Mouse (Mus musculus): ENCODE results near the gene Stmn3. TPM values are rescaled to one million over a fixed set of nuclear protein-coding genes. Genes with fewer than 3 reads are reported as not detected.
A peak's percentile ranks its signal among the peaks of the same experiment; 100 is the strongest.
"Not testable (repeated sequence)": the region's sequence is repeated elsewhere in the genome, so short reads cannot be mapped to it uniquely, and the experiment has no call there.

The Stmn3 gene
- polyA plus RNA-seq, 1 experiment from 2014 or later = 26.3 TPM

- no peak for TF ChIP-seq CTCF (IDR thresholded peaks at IDR 0.05; ENCODE audit: low read depth)
- no peak for TF ChIP-seq EP300 (optimal IDR thresholded peaks at IDR 0.05)
- DNase-seq (ENCODE audit: low spot score) (no peak), ATAC-seq (ENCODE audit: low FRiP score, low TSS enrichment) (no peak)
- Histone ChIP-seq H3K9ac (ENCODE audit: low read length) (no peak overlapping the region), H3K9me3 (ENCODE audit: control insufficient read depth, low read length) (no peaks in the 10 kb centered on the region), H3K36me3 (ENCODE audit: control insufficient read depth, insufficient read depth, low read length) (no peaks in the 10 kb centered on the region), H3K4me2 (replicated peaks; ENCODE audit: low read depth) (no peak overlapping the region), H3K4me1 (replicated peaks; ENCODE audit: control insufficient read depth, insufficient read depth) (no peaks in the 10 kb centered on the region), H3K27me3 (ENCODE audit: control insufficient read depth, insufficient read depth, low read length) (no peaks in the 10 kb centered on the region), H3K27ac (replicated peaks) (no peak overlapping the region), H3K4me3 (ENCODE audit: low read depth, low read length) (no peak overlapping the region)
- WGBS = 74% methylated on average over 1 of the region's 1 CpGs
These were observed 23.4 kb downstream of the Stmn3 start for GRCm38 (mm10) chr2:181290937-181291336.

- peak overlapping the region; percentile 73 for H3K4me3 ChIP-seq (ENCODE audit: low read depth, low read length)
- TF ChIP-seq CTCF (IDR thresholded peaks at IDR 0.05; ENCODE audit: low read depth) (no peak), EP300 (optimal IDR thresholded peaks at IDR 0.05) (no peak)
- ATAC-seq (ENCODE audit: low FRiP score, low TSS enrichment) (no peak), DNase-seq (ENCODE audit: low spot score) (no peak)
- H3K36me3 ChIP-seq (ENCODE audit: control insufficient read depth, insufficient read depth, low read length) = no peaks in the 10 kb centered on the region
- H3K27me3 ChIP-seq (ENCODE audit: control insufficient read depth, insufficient read depth, low read length) = no peaks in the 10 kb centered on the region
- peak overlapping the region; percentile 59 for H3K9ac ChIP-seq (ENCODE audit: low read length)
- no peaks in the 10 kb centered on the region for H3K9me3 ChIP-seq (ENCODE audit: control insufficient read depth, low read length)
- no peak overlapping the region for H3K27ac ChIP-seq (replicated peaks)
- peak overlapping the region; percentile 60 for H3K4me2 ChIP-seq (replicated peaks; ENCODE audit: low read depth)
- H3K4me1 ChIP-seq (replicated peaks; ENCODE audit: control insufficient read depth, insufficient read depth) = no peaks in the 10 kb centered on the region
- 70% methylated on average over 3 of the region's 3 CpGs for WGBS
These were observed 25.6 kb downstream of the Stmn3 start for GRCm38 (mm10) chr2:181288691-181289090.

- DNase-seq (ENCODE audit: low spot score) (peak; percentile 93), ATAC-seq (ENCODE audit: low FRiP score, low TSS enrichment) (peak; percentile 98)
- peak within 1 kb of the TSS; percentile 91 for H3K9ac ChIP-seq (ENCODE audit: low read length)
- peak within 1 kb of the TSS; percentile 97 for H3K27ac ChIP-seq (replicated peaks)
- H3K4me2 ChIP-seq (replicated peaks; ENCODE audit: low read depth) = peak within 1 kb of the TSS; percentile 62
- not testable (repeated sequence) for H3K9me3 ChIP-seq (ENCODE audit: control insufficient read depth, low read length); H3K27me3 ChIP-seq (ENCODE audit: control insufficient read depth, insufficient read depth, low read length); H3K4me1 ChIP-seq (replicated peaks; ENCODE audit: control insufficient read depth, insufficient read depth); H3K36me3 ChIP-seq (ENCODE audit: control insufficient read depth, insufficient read depth, low read length)
- TF ChIP-seq CTCF (IDR thresholded peaks at IDR 0.05; ENCODE audit: low read depth) = peak; percentile 52
- H3K4me3 ChIP-seq (ENCODE audit: low read depth, low read length) = peak within 1 kb of the TSS; percentile 73
- under 1% methylated on average over 18 of the region's 38 CpGs for WGBS
These were observed 26.3 kb downstream of the Stmn3 start, which contains the start of gene Gmeb2 for GRCm38 (mm10) chr2:181287958-181288350. Gene Gmeb2 (minus strand): TSS chr2:181288035.

DNA sequence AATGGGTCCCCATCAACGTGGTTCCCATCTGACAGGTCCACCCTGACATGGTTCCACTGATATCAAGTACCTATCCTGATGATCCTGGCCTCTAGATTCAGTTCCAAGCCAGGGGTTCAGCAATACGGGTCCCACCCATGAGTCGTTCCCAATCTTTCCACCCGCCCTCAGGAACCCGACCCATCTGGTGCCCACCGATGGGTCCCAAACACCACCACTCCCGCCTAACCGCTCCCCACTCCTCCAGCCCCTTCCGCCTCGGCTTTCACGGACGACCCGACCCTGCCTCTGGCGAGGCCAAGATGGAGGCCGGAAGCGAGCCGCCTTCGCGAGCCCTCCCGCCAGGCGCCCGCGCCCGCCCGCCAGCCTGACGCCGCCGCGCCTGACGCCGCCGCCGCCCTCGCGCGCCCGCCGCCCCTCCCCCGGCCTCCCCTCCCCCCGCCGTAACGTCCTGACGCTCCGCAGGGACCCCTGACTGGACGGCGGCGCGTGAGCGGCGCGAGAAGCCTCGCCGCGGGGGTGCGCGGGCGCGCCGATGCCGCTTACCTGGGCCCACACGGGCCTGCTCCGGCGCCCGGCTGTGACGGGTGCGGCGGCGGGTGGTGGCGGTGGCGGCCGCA is 26.9 kb downstream of the Stmn3 start:
- under 1% methylated on average over 34 of the region's 71 CpGs for WGBS
- TF ChIP-seq EP300 (optimal IDR thresholded peaks at IDR 0.05) (no peak), CTCF (IDR thresholded peaks at IDR 0.05; ENCODE audit: low read depth) (no peak)

GRCm38 (mm10) chr2:181286629-181287337 is 27.5 kb downstream of the Stmn3 start:
- Histone ChIP-seq H3K27ac (replicated peaks) (peak overlapping the region; percentile 97), H3K9ac (ENCODE audit: low read length) (peak overlapping the region; percentile 91), H3K4me2 (replicated peaks; ENCODE audit: low read depth) (peak overlapping the region; percentile 62), H3K9me3 (ENCODE audit: control insufficient read depth, low read length) (no peaks in the 10 kb centered on the region), H3K27me3 (ENCODE audit: control insufficient read depth, insufficient read depth, low read length) (no peaks in the 10 kb centered on the region), H3K36me3 (ENCODE audit: control insufficient read depth, insufficient read depth, low read length) (no peaks in the 10 kb centered on the region), H3K4me1 (replicated peaks; ENCODE audit: control insufficient read depth, insufficient read depth) (no peaks in the 10 kb centered on the region), H3K4me3 (ENCODE audit: low read depth, low read length) (peak overlapping the region; percentile 73)
- no peak for TF ChIP-seq EP300 (optimal IDR thresholded peaks at IDR 0.05)
- no peak for TF ChIP-seq CTCF (IDR thresholded peaks at IDR 0.05; ENCODE audit: low read depth)
- no peak for DNase-seq (ENCODE audit: low spot score)
- ATAC-seq (ENCODE audit: low FRiP score, low TSS enrichment) = no peak
- 55% methylated on average over 6 of the region's 6 CpGs for WGBS

More for the DNA sequence above, 26.9 kb downstream of the Stmn3 start:
- H3K27ac ChIP-seq (replicated peaks) = peak overlapping the region; percentile 97
- peak; percentile 89 for ATAC-seq (ENCODE audit: low FRiP score, low TSS enrichment)
- no peaks in the 10 kb centered on the region for H3K9me3 ChIP-seq (ENCODE audit: control insufficient read depth, low read length)
- peak overlapping the region; percentile 91 for H3K9ac ChIP-seq (ENCODE audit: low read length)
- H3K4me3 ChIP-seq (ENCODE audit: low read depth, low read length) = peak overlapping the region; percentile 73
- no peaks in the 10 kb centered on the region for H3K27me3 ChIP-seq (ENCODE audit: control insufficient read depth, insufficient read depth, low read length)
- H3K4me1 ChIP-seq (replicated peaks; ENCODE audit: control insufficient read depth, insufficient read depth) = no peaks in the 10 kb centered on the region
- H3K36me3 ChIP-seq (ENCODE audit: control insufficient read depth, insufficient read depth, low read length) = no peaks in the 10 kb centered on the region
- peak; percentile 90 for DNase-seq (ENCODE audit: low spot score)
- H3K4me2 ChIP-seq (replicated peaks; ENCODE audit: low read depth) = peak overlapping the region; percentile 62

DNA sequence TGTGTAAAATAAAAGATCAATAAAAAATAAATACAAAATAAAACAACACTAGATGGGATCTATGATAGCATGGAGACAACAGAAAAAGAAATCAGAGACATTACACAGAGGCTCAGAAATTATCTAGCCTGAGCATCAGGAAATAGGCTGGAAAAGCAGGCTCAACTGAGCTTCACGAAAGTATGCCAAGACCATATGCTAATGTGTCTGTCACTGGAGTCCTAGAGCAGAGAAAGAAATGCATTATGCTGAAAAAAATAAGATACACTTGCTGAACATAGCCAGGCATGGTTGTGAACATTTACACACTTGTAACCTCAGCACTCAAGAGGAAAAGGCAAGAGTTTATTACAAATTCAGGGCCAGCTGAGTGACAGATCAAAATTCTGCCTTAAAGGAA is 34.3 kb downstream of the Stmn3 start:
- no peak overlapping the region for H3K27ac ChIP-seq (replicated peaks)
- ATAC-seq (ENCODE audit: low FRiP score, low TSS enrichment) (no peak), DNase-seq (ENCODE audit: low spot score) (no peak)
- WGBS = 75% methylated on average over 1 of the region's 1 CpGs
- no peak overlapping the region for H3K4me2 ChIP-seq (replicated peaks; ENCODE audit: low read depth)
- H3K4me3 ChIP-seq (ENCODE audit: low read depth, low read length) = no peak overlapping the region
- no peak overlapping the region for H3K9ac ChIP-seq (ENCODE audit: low read length)
- peaks cover 5% of the 10 kb centered on the region; the same call in 1 of the 2 replicates for H3K36me3 ChIP-seq (ENCODE audit: control insufficient read depth, insufficient read depth, low read length)
- no peaks in the 10 kb centered on the region for H3K4me1 ChIP-seq (replicated peaks; ENCODE audit: control insufficient read depth, insufficient read depth)
- no peaks in the 10 kb centered on the region for H3K27me3 ChIP-seq (ENCODE audit: control insufficient read depth, insufficient read depth, low read length)
- TF ChIP-seq EP300 (optimal IDR thresholded peaks at IDR 0.05) (no peak), CTCF (IDR thresholded peaks at IDR 0.05; ENCODE audit: low read depth) (no peak)
- H3K9me3 ChIP-seq (ENCODE audit: control insufficient read depth, low read length) = no peaks in the 10 kb centered on the region
